In genomic region chr14:62023022-62023421, GRCm38 (mm10) we compare ENCODE assay signal across 24 mouse cellular contexts.
DNase-seq lines count a peak whose midpoint lies in the region; ATAC-seq and TF ChIP-seq lines count a peak whose summit lies in the region.
"Had no signal": no experiment of that assay in that cellular context is flagged by ENCODE, and none has a peak within 500 bp of the region (broad histone marks: within the 10 kb centered on the region; RNA-seq: fewer than 3 reads in every experiment).

No protein-coding gene starts in this region.

- H3K4me3 ChIP-seq in kidney, embryonic 16.5 days (ENCODE audit: low read length) = no peak overlapping the region
- H3K4me3 ChIP-seq in myocyte = no peak overlapping the region
- H3K4me3 ChIP-seq in midbrain, embryonic 10.5 days = no peak overlapping the region
- H3K4me3 ChIP-seq: embryonic facial prominence, embryonic 13.5 days; hindbrain, embryonic 12.5 days; limb, embryonic 15.5 days; neural tube, embryonic 15.5 days; stomach, embryonic 15.5 days had no signal

- H3K4me1 ChIP-seq in kidney, embryonic 16.5 days (ENCODE audit: insufficient read depth, low read length) = peaks cover 25% of the 10 kb centered on the region
- H3K4me1 ChIP-seq in midbrain, embryonic 10.5 days = no peaks in the 10 kb centered on the region
- H3K4me1 ChIP-seq: hindbrain, embryonic 12.5 days had no signal

- no peak overlapping the region for H3K4me2 ChIP-seq in kidney, embryonic 16.5 days (replicated peaks; ENCODE audit: low read depth, low read length)
- H3K4me2 ChIP-seq in myocyte (ENCODE audit: low read depth) = no peak overlapping the region
- H3K4me2 ChIP-seq: embryonic facial prominence, embryonic 13.5 days; heart, embryonic 11.5 days; hindbrain, embryonic 12.5 days; limb, embryonic 15.5 days; midbrain, embryonic 11.5 days; neural tube, embryonic 15.5 days; stomach, embryonic 15.5 days had no signal

- DNase-seq in heart, adult 11 months = peak; percentile 70
- DNase-seq in heart, postnatal 10 days = no peak
- peak; percentile 60 for DNase-seq in kidney, adult 11 months
- no peak for DNase-seq in embryo, embryonic 10 days (ENCODE audit: low spot score)
- no peak for DNase-seq in midbrain, embryonic 10.5 days (ENCODE audit: low spot score)
- DNase-seq in spleen, postnatal 10 days (ENCODE audit: low spot score in 2 of 2) = no peak
- DNase-seq: adrenal gland, postnatal 10 days; cerebellum, adult 9-11 months; forebrain, postnatal 0 days; heart, postnatal 14 days; layer of hippocampus, postnatal 36 days; lung, adult 2 months; right cerebral cortex, postnatal 14 days; thymus, adult 18-20 months; thymus, postnatal 4 days had no signal

- whole genome bisulfite sequencing in kidney, embryonic 16.5 days = 55% methylated on average over 7 of the region's 7 CpGs
- WGBS in midbrain, embryonic 10.5 days = 85% methylated on average over 7 of the region's 7 CpGs

- no peaks in the 10 kb centered on the region for H3K79me2 ChIP-seq in myocyte (ENCODE audit: control insufficient read depth, insufficient read depth)

- H3K27me3 ChIP-seq in kidney, embryonic 16.5 days (ENCODE audit: insufficient read depth, low read length) = no peaks in the 10 kb centered on the region
- no peaks in the 10 kb centered on the region for H3K27me3 ChIP-seq in myocyte (ENCODE audit: control insufficient read depth, insufficient read depth, insufficient read length)
- H3K27me3 ChIP-seq in midbrain, embryonic 10.5 days (ENCODE audit: low read depth, poor library complexity, severe bottlenecking) = no peaks in the 10 kb centered on the region
- H3K27me3 ChIP-seq: embryonic facial prominence, embryonic 13.5 days; hindbrain, embryonic 12.5 days; limb, embryonic 15.5 days; neural tube, embryonic 15.5 days; stomach, embryonic 15.5 days had no signal

- H3K9ac ChIP-seq in kidney, embryonic 16.5 days (replicated peaks; ENCODE audit: low read length) = no peak overlapping the region
- H3K9ac ChIP-seq: embryonic facial prominence, embryonic 13.5 days; forebrain, postnatal 0 days; hindbrain, embryonic 12.5 days; limb, embryonic 15.5 days; neural tube, embryonic 15.5 days; stomach, embryonic 15.5 days had no signal

- TF ChIP-seq POLR2A in myocyte (IDR thresholded peaks at IDR 0.05; ENCODE audit: insufficient read length, low read depth) = no peak

- H3ac ChIP-seq in myocyte (ENCODE audit: control insufficient read depth, insufficient read length) = no peak overlapping the region

- intact Hi-C loops in heart, postnatal 10 days (cut with DNase I) = no loop called here

- 0 out of 2 replicates have a peak overlapping the region, but pooled peaks have one; percentile 6 for H3K27ac ChIP-seq in kidney, embryonic 16.5 days (ENCODE audit: low read length)
- no peak overlapping the region for H3K27ac ChIP-seq in midbrain, embryonic 10.5 days (replicated peaks)
- H3K27ac ChIP-seq: embryonic facial prominence, embryonic 13.5 days; hindbrain, embryonic 12.5 days; limb, embryonic 15.5 days; neural tube, embryonic 15.5 days; stomach, embryonic 15.5 days had no signal

- ATAC-seq in kidney, embryonic 16.5 days (ENCODE audit: low FRiP score, low TSS enrichment) = peak; percentile 51; the same call in 1 of the 2 replicates
- ATAC-seq: forebrain, postnatal 0 days had no signal

- peaks cover 4% of the 10 kb centered on the region; the same call in 1 of the 2 replicates for H3K9me3 ChIP-seq in kidney, embryonic 16.5 days (ENCODE audit: low read length)
- no peaks in the 10 kb centered on the region for H3K9me3 ChIP-seq in midbrain, embryonic 10.5 days (replicated peaks)
- H3K9me3 ChIP-seq: embryonic facial prominence, embryonic 13.5 days; hindbrain, embryonic 12.5 days; limb, embryonic 15.5 days; neural tube, embryonic 15.5 days; stomach, embryonic 15.5 days had no signal

- no peaks in the 10 kb centered on the region for H3K36me3 ChIP-seq in kidney, embryonic 16.5 days (ENCODE audit: insufficient read depth, low read length)
- H3K36me3 ChIP-seq in myocyte (ENCODE audit: control insufficient read depth, insufficient read depth) = no peaks in the 10 kb centered on the region
- no peaks in the 10 kb centered on the region for H3K36me3 ChIP-seq in midbrain, embryonic 10.5 days
- H3K36me3 ChIP-seq: embryonic facial prominence, embryonic 13.5 days; hindbrain, embryonic 12.5 days; limb, embryonic 15.5 days; neural tube, embryonic 15.5 days; stomach, embryonic 15.5 days had no signal

TF ChIP-seq in myocyte, 11 proteins besides CTCF, POLR2A, EP300 and RAD21:
- no peak for TF ChIP-seq REST (IDR thresholded peaks at IDR 0.05; ENCODE audit: insufficient read depth, insufficient read length)
- TF ChIP-seq MAX (IDR thresholded peaks at IDR 0.05; ENCODE audit: low read depth) = no peak
- peak in 2 of 3 experiments; percentile 25 to 74 for TF ChIP-seq MYOG (IDR thresholded peaks at IDR 0.05; ENCODE audit: control insufficient read depth in 1 of 3, insufficient read depth in 1 of 3, insufficient read length in 2 of 3, low read depth in 2 of 3)
- TF ChIP-seq E2F4 (IDR thresholded peaks at IDR 0.05; ENCODE audit: insufficient read depth) = no peak
- TF ChIP-seq TCF3 (IDR thresholded peaks at IDR 0.05; ENCODE audit: insufficient read length, low read depth) = no peak
- TF ChIP-seq USF1 (IDR thresholded peaks at IDR 0.05; ENCODE audit: low read depth) = no peak
- no peak for TF ChIP-seq POLR2AphosphoS2 (IDR thresholded peaks at IDR 0.05; ENCODE audit: insufficient read length, low read depth)
- no peak for TF ChIP-seq CEBPB (IDR thresholded peaks at IDR 0.05; ENCODE audit: insufficient read depth, poor library complexity, severe bottlenecking)
- peak in 2 of 3 experiments; percentile 60 to 74 for TF ChIP-seq MYOD1 (IDR thresholded peaks at IDR 0.05; ENCODE audit: control insufficient read depth in 1 of 3, insufficient read length in 2 of 3, low read depth in 2 of 3)
- no peak for TF ChIP-seq SRF (IDR thresholded peaks at IDR 0.05; ENCODE audit: control insufficient read depth, insufficient read length, low read depth)
- TF ChIP-seq TCF12 (IDR thresholded peaks at IDR 0.05; ENCODE audit: insufficient read depth, poor library complexity, severe bottlenecking) = no peak

Comparison
In these comparisons a context has a peak if more than half of its experiments do, and no peak if none do; other contexts are left out.
1. DNase-seq: peak in heart, adult 11 months (single experiment) and kidney, adult 11 months (single experiment); none in heart, postnatal 10 days (0 of 2), embryo, embryonic 10 days (single experiment), midbrain, embryonic 10.5 days (single experiment) and spleen, postnatal 10 days (0 of 2).